Mouse (Mus musculus) liver, embryonic 13.5 days (tissue): ENCODE data around the gene Lpar3. TPM values are rescaled to one million over a fixed set of nuclear protein-coding genes. Genes with fewer than 3 reads are reported as not detected.
A peak's percentile ranks its signal among the peaks of the same experiment; 100 is the strongest.

ENCODE experiments used
- ATAC-seq: fragments of 200-750 bp; cut with Nextera tagmentation; 2 replicates; pipeline ENCODE4 v1.8.0; 2017; ENCODE audit warnings: low read depth, mild to moderate bottlenecking, moderate number of reproducible peaks, moderate library complexity
- DNase-seq: peaks from one replicate; pipeline ENCODE4 v3.0.0; 2022
- H3K27ac ChIP-seq: fragments of 300-500 bp; sonication (generic); 2 replicates; pipeline ENCODE4 v1.5.1; 2015; ENCODE audit warnings: moderate library complexity, mild to moderate bottlenecking, inconsistent platforms
- H3K27me3 ChIP-seq: fragments of 300-500 bp; sonication (generic); 2 replicates; pipeline ENCODE4 v1.6.1; 2015; ENCODE audit warnings: mild to moderate bottlenecking, inconsistent platforms
- H3K36me3 ChIP-seq: fragments of 300-500 bp; sonication (generic); 2 replicates; pipeline ENCODE4 v1.6.1; 2015; ENCODE audit warnings: mild to moderate bottlenecking, inconsistent platforms
- H3K4me1 ChIP-seq: fragments of 300-500 bp; sonication (generic); replicated peaks from 2 replicates; pipeline ENCODE4 v1.6.1; 2015; ENCODE audit warnings: inconsistent platforms
- H3K4me2 ChIP-seq: fragments of 300-500 bp; sonication (generic); 2 replicates; pipeline ENCODE4 v1.6.1; 2015; ENCODE audit warnings: inconsistent platforms, mild to moderate bottlenecking, moderate library complexity
- H3K4me3 ChIP-seq: fragments of 300-500 bp; sonication (generic); replicated peaks from 2 replicates; pipeline ENCODE4 v1.5.1; 2015; ENCODE audit warnings: mild to moderate bottlenecking, inconsistent platforms
- H3K9ac ChIP-seq: fragments of 300-500 bp; sonication (generic); 2 replicates; pipeline ENCODE4 v1.6.1; 2015; ENCODE audit warnings: mild to moderate bottlenecking, inconsistent platforms
- H3K9me3 ChIP-seq: fragments of 300-500 bp; sonication (generic); replicated peaks from 2 replicates; pipeline ENCODE4 v1.6.1; 2016; ENCODE audit warnings: inconsistent platforms
- WGBS: fragments of 180-500 bp; shearing (Covaris S2); methylation state at CpG from one replicate; pipeline ENCODE4 v1.1.7; 2015; ENCODE audit not compliant: insufficient replicate concordance; 5-methylcytosine and 5-hydroxymethylcytosine counted together
- polyA plus RNA-seq: library from polyadenylated mRNA; unstranded; fragments of >200 nt; fragmentation: Nextera tagmentation; extraction: Ambion mirVana; gene quantifications from 2 replicates; pipeline ENCODE4 v1.2.1, GENCODE M21; 2015

Gene Lpar3
- 0.06 and 0.09 TPM in 2 replicates for polyA plus RNA-seq

- no peak within 1 kb of the TSS for H3K27ac ChIP-seq
- no peaks in the 10 kb centered on the region for H3K36me3 ChIP-seq
- peak; percentile 36; the same call in 1 of the 2 replicates for ATAC-seq
- DNase-seq = peak; percentile 15
- H3K27me3 ChIP-seq = peaks cover 58% of the 10 kb centered on the region
- 1% methylated on average over 72 of the region's 73 CpGs for WGBS
- H3K4me3 ChIP-seq = peak within 1 kb of the TSS; percentile 46
- H3K4me1 ChIP-seq = no peaks in the 10 kb centered on the region
- H3K9me3 ChIP-seq = no peaks in the 10 kb centered on the region
- H3K4me2 ChIP-seq = peak within 1 kb of the TSS; percentile 60
- H3K9ac ChIP-seq = no peak within 1 kb of the TSS
Measured at GRCm38 (mm10) chr3:146220776-146221486, at the start of gene Lpar3. TSS of gene Lpar3 (plus strand) at chr3:146220963.

GRCm38 (mm10) chr3:146173030-146173429, 47.7 kb upstream of the Lpar3 start:
- Histone ChIP-seq H3K36me3 (0 out of 2 replicates have a peak, but pooled peaks cover 4% of the 10 kb centered on the region), H3K4me1 (no peaks in the 10 kb centered on the region), H3K4me3 (no peak overlapping the region), H3K9ac (no peak overlapping the region), H3K27me3 (no peaks in the 10 kb centered on the region), H3K27ac (no peak overlapping the region), H3K9me3 (no peaks in the 10 kb centered on the region), H3K4me2 (no peak overlapping the region)
- WGBS = 49% methylated on average over 5 of the region's 5 CpGs
- ATAC-seq (no peak), DNase-seq (no peak)

DNA sequence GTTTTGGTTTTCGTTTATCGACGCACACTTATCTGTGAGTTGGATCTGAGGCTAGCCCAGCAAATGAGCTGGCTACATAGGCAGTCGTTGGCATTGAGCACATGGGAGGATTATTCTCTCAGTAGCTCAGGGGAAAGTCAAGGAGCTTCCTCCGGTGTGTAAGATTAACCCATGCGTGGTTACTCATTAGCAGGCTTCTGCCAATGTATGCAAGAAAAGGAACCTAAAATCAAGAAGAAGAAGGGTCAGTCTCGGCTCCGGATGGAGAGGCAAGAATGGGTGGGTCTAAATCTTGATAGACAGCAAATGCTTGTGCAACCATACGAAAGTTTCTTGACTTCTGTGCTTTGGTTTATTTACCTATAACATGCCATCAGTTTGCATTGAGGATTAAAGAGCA, 46.5 kb upstream of the Lpar3 start:
- Histone ChIP-seq H3K27me3 (no peaks in the 10 kb centered on the region), H3K4me3 (no peak overlapping the region), H3K36me3 (0 out of 2 replicates have a peak, but pooled peaks cover 4% of the 10 kb centered on the region), H3K4me1 (no peaks in the 10 kb centered on the region), H3K27ac (no peak overlapping the region), H3K9ac (no peak overlapping the region), H3K9me3 (no peaks in the 10 kb centered on the region), H3K4me2 (no peak overlapping the region)
- 76% methylated on average over 9 of the region's 9 CpGs for WGBS
- ATAC-seq (no peak), DNase-seq (no peak)

DNA sequence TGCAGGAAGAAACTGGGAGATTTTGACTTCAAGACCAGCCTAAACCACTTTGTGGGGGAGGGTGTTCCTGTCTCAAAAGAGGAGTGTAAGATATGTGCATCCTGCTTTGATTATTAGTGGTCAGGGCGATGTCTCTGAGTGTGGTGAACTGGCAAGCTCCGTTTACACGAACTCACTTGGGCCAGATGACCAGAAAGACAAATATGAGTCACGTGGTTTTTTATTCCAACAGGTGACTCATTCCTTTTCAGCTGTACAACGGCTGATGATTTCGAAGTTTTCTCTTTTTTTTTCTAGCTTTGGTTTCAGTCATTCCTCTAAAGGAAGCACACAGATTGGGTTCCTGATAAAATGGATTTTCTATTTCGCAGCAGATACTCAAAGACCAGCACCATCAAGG, 43.5 kb upstream of the Lpar3 start:
- Histone ChIP-seq H3K4me2 (no peak overlapping the region), H3K27ac (no peak overlapping the region), H3K9ac (no peak overlapping the region), H3K4me3 (no peak overlapping the region), H3K36me3 (peaks cover 7% of the 10 kb centered on the region; the same call in 1 of the 2 replicates), H3K4me1 (0 out of 2 replicates have a peak, but pooled peaks cover 4% of the 10 kb centered on the region), H3K27me3 (no peaks in the 10 kb centered on the region), H3K9me3 (no peaks in the 10 kb centered on the region)
- ATAC-seq = no peak
- no peak for DNase-seq
- 63% methylated on average over 7 of the region's 7 CpGs for WGBS

DNA sequence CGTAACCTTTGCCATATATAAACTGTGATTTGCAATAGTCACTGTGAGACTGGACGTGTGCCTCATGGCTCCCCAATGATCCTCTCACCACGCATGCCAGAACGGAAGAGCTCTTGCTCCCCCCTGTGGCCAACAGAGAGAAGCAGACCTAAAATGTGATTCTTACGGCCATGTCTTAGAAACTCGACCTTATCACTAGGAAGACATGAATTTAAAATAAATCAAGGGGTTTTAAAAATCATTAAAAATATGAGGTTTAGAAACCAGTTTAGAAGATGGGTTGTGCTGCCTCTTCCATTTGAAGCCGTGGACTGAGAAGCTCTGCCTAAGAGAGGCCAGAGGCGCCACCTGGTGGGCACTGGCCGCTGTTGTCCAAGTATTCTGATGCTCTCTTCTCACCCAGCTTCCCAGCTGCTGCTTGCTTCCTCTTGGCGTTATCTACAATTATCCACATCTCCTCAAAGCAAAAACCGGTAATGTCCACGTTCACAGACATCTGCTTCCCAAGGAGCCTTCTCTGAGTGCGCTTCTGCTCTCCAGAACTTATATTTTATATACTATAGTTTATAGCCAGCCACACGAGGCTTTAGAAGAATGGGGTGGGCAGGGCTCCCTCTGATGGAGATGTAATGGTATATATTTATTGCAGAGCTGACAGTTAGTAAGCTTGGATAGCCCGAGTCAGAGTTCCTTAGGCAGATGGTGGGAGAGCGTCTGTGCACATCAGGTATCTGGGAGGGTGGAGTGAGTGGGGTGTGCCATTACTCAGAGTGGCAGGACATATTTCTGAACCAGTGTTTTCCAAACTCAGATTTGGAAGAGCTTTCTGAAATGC, 42.8 kb upstream of the Lpar3 start:
- Histone ChIP-seq H3K4me3 (no peak overlapping the region), H3K4me2 (peak overlapping the region; percentile 24; the same call in 1 of the 2 replicates), H3K9me3 (no peaks in the 10 kb centered on the region), H3K27me3 (no peaks in the 10 kb centered on the region), H3K27ac (no peak overlapping the region), H3K36me3 (peaks cover 7% of the 10 kb centered on the region; the same call in 1 of the 2 replicates), H3K9ac (no peak overlapping the region), H3K4me1 (0 out of 2 replicates have a peak, but pooled peaks cover 4% of the 10 kb centered on the region)
- ATAC-seq = peak; percentile 59; the same call in 1 of the 2 replicates
- 6% methylated on average over 16 of the region's 16 CpGs for WGBS
- peak; percentile 41 for DNase-seq

- H3K36me3 ChIP-seq = peaks cover 7% of the 10 kb centered on the region; the same call in 1 of the 2 replicates
- 0 out of 2 replicates have a peak, but pooled peaks cover 4% of the 10 kb centered on the region for H3K4me1 ChIP-seq
- no peak overlapping the region for H3K4me2 ChIP-seq
- H3K4me3 ChIP-seq = no peak overlapping the region
- H3K9ac ChIP-seq = no peak overlapping the region
- WGBS = 24% methylated on average over 2 of the region's 2 CpGs
- ATAC-seq (peak; percentile 29), DNase-seq (no peak)
- no peaks in the 10 kb centered on the region for H3K9me3 ChIP-seq
- H3K27ac ChIP-seq = no peak overlapping the region
- H3K27me3 ChIP-seq = no peaks in the 10 kb centered on the region
Measured at GRCm38 (mm10) chr3:146180341-146180740, 40.4 kb upstream of the Lpar3 start.

DNA sequence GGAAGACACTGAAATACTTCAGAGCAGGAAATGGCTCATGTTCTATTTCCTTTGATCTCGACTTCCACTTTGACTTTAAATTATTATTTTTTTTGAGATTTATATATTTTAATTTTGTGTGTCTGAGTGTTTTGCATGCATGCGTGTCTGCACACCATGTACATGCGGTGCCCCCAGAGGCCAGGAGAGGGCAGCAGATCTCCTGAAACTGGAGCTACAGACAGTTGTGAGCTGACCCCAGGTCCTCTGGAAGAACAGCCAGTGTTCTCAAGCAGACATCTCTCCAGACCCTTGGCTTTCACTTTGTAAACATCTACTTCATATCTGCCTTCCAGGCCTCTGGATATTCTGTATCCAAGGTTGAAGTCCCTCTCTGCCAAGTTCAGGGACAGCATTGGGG, 39.8 kb upstream of the Lpar3 start:
- WGBS = 30% methylated on average over 3 of the region's 3 CpGs
- DNase-seq = no peak
- H3K4me1 ChIP-seq = 0 out of 2 replicates have a peak, but pooled peaks cover 4% of the 10 kb centered on the region
- no peak for ATAC-seq
- H3K27ac ChIP-seq = no peak overlapping the region
- no peaks in the 10 kb centered on the region for H3K9me3 ChIP-seq
- H3K27me3 ChIP-seq = no peaks in the 10 kb centered on the region
- peaks cover 7% of the 10 kb centered on the region; the same call in 1 of the 2 replicates for H3K36me3 ChIP-seq
- no peak overlapping the region for H3K4me2 ChIP-seq
- no peak overlapping the region for H3K4me3 ChIP-seq
- no peak overlapping the region for H3K9ac ChIP-seq

DNA sequence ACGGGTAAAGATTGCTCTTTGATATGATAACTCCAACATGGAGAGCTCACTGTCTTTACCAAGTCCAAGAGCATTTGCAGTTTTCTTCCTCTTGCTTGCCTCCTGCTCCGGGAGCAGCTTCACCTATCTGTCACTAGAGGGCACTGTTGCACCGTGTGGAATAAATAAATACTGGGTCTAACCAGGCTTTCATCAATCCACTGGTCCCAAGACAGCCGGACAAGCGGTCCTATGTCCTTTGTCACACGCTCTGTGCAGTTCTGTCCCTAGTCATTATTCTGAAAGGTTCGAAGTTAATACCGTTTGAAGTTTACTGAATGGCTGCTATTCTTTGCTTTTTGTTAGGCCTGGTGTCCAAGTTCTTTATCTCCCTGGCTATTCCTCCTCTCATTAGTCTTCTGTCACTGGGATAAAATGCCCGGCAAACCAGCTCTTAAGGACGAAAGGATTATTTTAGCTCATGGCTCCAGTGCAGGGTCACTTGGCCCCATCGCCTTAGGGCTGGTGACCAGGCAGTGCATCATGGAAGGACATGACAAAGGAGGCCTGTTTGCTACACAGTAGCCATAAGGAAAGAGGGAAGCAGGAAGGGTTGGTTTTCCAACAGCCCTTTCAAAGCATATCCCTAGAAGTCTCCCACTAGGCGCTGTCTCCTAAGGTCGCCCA, 35.6 kb upstream of the Lpar3 start:
- Histone ChIP-seq H3K4me2 (no peak overlapping the region), H3K27ac (no peak overlapping the region), H3K4me3 (no peak overlapping the region), H3K9me3 (no peaks in the 10 kb centered on the region), H3K36me3 (peaks cover 4% of the 10 kb centered on the region; the same call in 1 of the 2 replicates), H3K27me3 (no peaks in the 10 kb centered on the region), H3K9ac (no peak overlapping the region), H3K4me1 (0 out of 2 replicates have a peak, but pooled peaks cover 3% of the 10 kb centered on the region)
- ATAC-seq (no peak), DNase-seq (no peak)
- WGBS = 31% methylated on average over 13 of the region's 13 CpGs

DNA sequence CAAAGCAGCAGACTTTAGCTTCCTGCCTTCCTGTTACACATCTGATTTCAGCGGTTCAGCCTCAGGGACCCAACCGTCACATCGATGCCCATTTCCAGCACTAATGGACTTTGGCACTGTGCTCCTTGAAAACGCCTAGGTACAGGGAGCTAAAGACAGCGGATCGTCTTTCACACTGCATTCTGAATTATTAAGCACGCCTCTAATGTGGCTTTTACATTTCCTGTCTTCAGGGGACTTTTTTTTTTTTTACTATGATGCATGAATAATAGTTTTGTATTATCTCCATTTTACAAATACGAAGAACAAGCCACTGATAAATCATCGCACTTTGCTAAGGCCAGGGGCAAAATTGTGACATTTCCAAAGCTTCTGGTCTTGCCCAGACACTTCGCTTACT, 34.7 kb upstream of the Lpar3 start:
- no peaks in the 10 kb centered on the region for H3K36me3 ChIP-seq
- H3K9me3 ChIP-seq = no peaks in the 10 kb centered on the region
- DNase-seq (no peak), ATAC-seq (no peak)
- no peak overlapping the region for H3K27ac ChIP-seq
- H3K4me1 ChIP-seq = no peaks in the 10 kb centered on the region
- no peak overlapping the region for H3K4me2 ChIP-seq
- H3K4me3 ChIP-seq = no peak overlapping the region
- no peaks in the 10 kb centered on the region for H3K27me3 ChIP-seq
- 74% methylated on average over 10 of the region's 10 CpGs for WGBS
- no peak overlapping the region for H3K9ac ChIP-seq

DNA sequence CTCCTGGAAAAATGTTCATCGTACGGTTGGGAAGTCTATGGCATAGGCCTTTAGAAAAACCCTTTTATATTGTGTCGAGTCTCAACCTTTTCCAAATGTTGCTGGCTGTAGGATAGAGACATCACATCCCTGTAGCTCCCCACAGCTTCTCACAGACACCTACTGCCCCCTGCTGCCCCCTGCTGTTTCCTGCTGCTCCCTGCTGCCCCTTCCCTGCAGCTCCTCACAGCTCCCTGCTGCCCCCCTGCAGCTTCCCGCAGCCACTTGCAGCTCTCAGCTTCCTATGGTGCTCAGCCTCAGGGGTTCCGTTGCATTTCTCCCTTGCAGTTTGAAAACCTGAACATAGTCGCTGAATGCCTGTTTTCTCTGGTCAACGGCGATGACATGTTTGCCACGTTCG, 30.8 kb upstream of the Lpar3 start:
- Histone ChIP-seq H3K4me2 (no peak overlapping the region), H3K9me3 (no peaks in the 10 kb centered on the region), H3K4me1 (no peaks in the 10 kb centered on the region), H3K27ac (no peak overlapping the region), H3K4me3 (no peak overlapping the region), H3K9ac (no peak overlapping the region), H3K27me3 (no peaks in the 10 kb centered on the region), H3K36me3 (no peaks in the 10 kb centered on the region)
- WGBS = 56% methylated on average over 10 of the region's 10 CpGs
- ATAC-seq (no peak), DNase-seq (no peak)

- H3K4me3 ChIP-seq = no peak overlapping the region
- no peak overlapping the region for H3K9ac ChIP-seq
- no peaks in the 10 kb centered on the region for H3K27me3 ChIP-seq
- no peak overlapping the region for H3K4me2 ChIP-seq
- H3K36me3 ChIP-seq = no peaks in the 10 kb centered on the region
- DNase-seq (no peak), ATAC-seq (no peak)
- no peaks in the 10 kb centered on the region for H3K9me3 ChIP-seq
- no peak overlapping the region for H3K27ac ChIP-seq
- WGBS = 50% methylated on average over 1 of the region's 1 CpGs
- peaks cover 2% of the 10 kb centered on the region; the same call in 1 of the 2 replicates for H3K4me1 ChIP-seq
Measured at GRCm38 (mm10) chr3:146192507-146192906, 28.3 kb upstream of the Lpar3 start.
